Mouse (Mus musculus) myocyte (in vitro differentiated cells): ENCODE results near the gene Ccnf.
A peak's percentile ranks its signal among the peaks of the same experiment; 100 is the strongest.

Source experiments
- MYOD1 ChIP-seq, 3 experiments: IDR thresholded peaks; one replicate each; pipeline ENCODE4 v1.6.1; 2011; ENCODE audit warnings: control low read depth in 2 of 3, low read depth in 2 of 3, mild to moderate bottlenecking in 2 of 3, moderate library complexity in 1 of 3; ENCODE audit not compliant: insufficient read length in 2 of 3, control insufficient read depth in 1 of 3
- MYOG ChIP-seq, 3 experiments: IDR thresholded peaks; one replicate each; pipeline ENCODE4 v1.6.1; 2011; ENCODE audit warnings: control low read depth in 2 of 3, low read depth in 2 of 3, mild to moderate bottlenecking in 2 of 3; ENCODE audit not compliant: insufficient read length in 2 of 3, control insufficient read depth in 1 of 3, insufficient read depth in 1 of 3
- POLR2A ChIP-seq: IDR thresholded peaks from one replicate; pipeline ENCODE4 v1.6.1; 2011; ENCODE audit warnings: low read depth, mild to moderate bottlenecking, control low read depth, moderate library complexity; ENCODE audit not compliant: insufficient read length
- REST ChIP-seq: IDR thresholded peaks from one replicate; pipeline ENCODE4 v1.6.1; 2011; ENCODE audit warnings: mild to moderate bottlenecking, control low read depth, moderate library complexity; ENCODE audit not compliant: insufficient read depth, insufficient read length
- TCF12 ChIP-seq: IDR thresholded peaks from one replicate; pipeline ENCODE4 v1.6.1; 2011; ENCODE audit warnings: mild to moderate bottlenecking, control low read depth; ENCODE audit not compliant: poor library complexity, insufficient read depth, severe bottlenecking

GRCm38 (mm10) chr17:24224741-24225140 is 26.5 kb downstream of the Ccnf start:
- TF ChIP-seq POLR2A (no peak), REST (no peak), MYOD1 (IDR thresholded peaks at IDR 0.05; ENCODE audit: control insufficient read depth in 1 of 3, insufficient read length in 2 of 3, low read depth in 2 of 3) (peak in 1 of 3 experiments; percentile 10), MYOG (IDR thresholded peaks at IDR 0.05; ENCODE audit: control insufficient read depth in 1 of 3, insufficient read depth in 1 of 3, insufficient read length in 2 of 3, low read depth in 2 of 3) (peak in 1 of 3 experiments; percentile 15), TCF12 (no peak)
